Mouse (Mus musculus): ENCODE measurements around the gene Nfia.

Nfia gene

GRCm38 (mm10) chr4:97874916-97875315, 102.4 kb downstream of the Nfia start:
- no peak for DNase-seq

- no peak for DNase-seq
These were observed 103.4 kb downstream of the Nfia start for GRCm38 (mm10) chr4:97875901-97876300.

- DNase-seq = no peak
These were observed 107.2 kb downstream of the Nfia start for GRCm38 (mm10) chr4:97879696-97880095.

- no peak for DNase-seq
These were observed 107.9 kb downstream of the Nfia start for GRCm38 (mm10) chr4:97880120-97881055.

GRCm38 (mm10) chr4:97885574-97885973, 113.0 kb downstream of the Nfia start:
- no peak for DNase-seq

GRCm38 (mm10) chr4:97886220-97886619, 113.7 kb downstream of the Nfia start:
- no peak for DNase-seq

- no peak for DNase-seq
These were observed 114.7 kb downstream of the Nfia start for GRCm38 (mm10) chr4:97887228-97887627.

GRCm38 (mm10) chr4:97891063-97891462, 118.5 kb downstream of the Nfia start:
- no peak for DNase-seq

GRCm38 (mm10) chr4:97891611-97892010, 119.1 kb downstream of the Nfia start:
- DNase-seq = no peak

- no peak for DNase-seq
These were observed 121.7 kb downstream of the Nfia start for GRCm38 (mm10) chr4:97893915-97894884.

GRCm38 (mm10) chr4:97895940-97896339, 123.4 kb downstream of the Nfia start:
- DNase-seq = no peak

GRCm38 (mm10) chr4:97900256-97900944, 127.9 kb downstream of the Nfia start:
- no peak for DNase-seq

- DNase-seq = no peak
These were observed 133.3 kb downstream of the Nfia start for GRCm38 (mm10) chr4:97905826-97906225.

GRCm38 (mm10) chr4:97908576-97909147, 136.1 kb downstream of the Nfia start:
- DNase-seq = no peak

- no peak for DNase-seq
These were observed 137.7 kb downstream of the Nfia start for GRCm38 (mm10) chr4:97910115-97910776.

GRCm38 (mm10) chr4:97910777-97911580, 138.4 kb downstream of the Nfia start:
- DNase-seq = no peak

GRCm38 (mm10) chr4:97911755-97912154, 139.2 kb downstream of the Nfia start:
- no peak for DNase-seq

GRCm38 (mm10) chr4:97912155-97912554, 139.6 kb downstream of the Nfia start:
- peak; percentile 22 for DNase-seq

- no peak for DNase-seq
These were observed 140.0 kb downstream of the Nfia start for GRCm38 (mm10) chr4:97912560-97912959.

GRCm38 (mm10) chr4:97914348-97914747, 141.8 kb downstream of the Nfia start:
- DNase-seq = no peak

- no peak for DNase-seq
These were observed 142.2 kb downstream of the Nfia start for GRCm38 (mm10) chr4:97914761-97915160.

Measured in thymus, postnatal 14 days (tissue).